Mouse (Mus musculus) thymus, postnatal 25 days (tissue): ENCODE measurements around the gene Rac2.

Source experiments
- DNase-seq: peaks from one replicate; pipeline ENCODE4 v3.0.0; 2022

Rac2 gene

GRCm38 (mm10) chr15:78518221-78518620 lies 54.4 kb downstream of the Rac2 start:
- DNase-seq, result peak; percentile 65

DNA sequence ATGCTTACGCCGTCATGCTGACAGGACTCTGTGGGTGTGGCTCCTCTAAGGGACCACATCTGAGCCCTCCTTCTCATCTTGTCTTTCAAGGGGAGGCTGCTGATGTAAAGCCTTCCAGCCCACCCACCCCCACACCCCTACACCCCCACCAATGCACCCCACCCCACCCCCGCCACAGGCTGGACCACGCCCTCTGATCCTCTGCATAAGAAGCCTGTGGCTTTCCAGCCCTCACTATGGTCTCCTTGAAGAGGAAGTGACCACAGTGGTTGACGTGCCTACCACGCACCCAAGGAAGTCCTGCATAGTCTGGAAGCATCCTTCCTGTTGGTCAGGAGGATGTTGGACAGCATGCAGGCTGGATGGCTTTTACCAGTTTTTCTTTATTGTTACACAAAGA lies 56.8 kb downstream of the Rac2 start:
- no peak for DNase-seq

GRCm38 (mm10) chr15:78514393-78515146 lies 58.0 kb downstream of the Rac2 start:
- DNase-seq, result peak; percentile 77

DNA sequence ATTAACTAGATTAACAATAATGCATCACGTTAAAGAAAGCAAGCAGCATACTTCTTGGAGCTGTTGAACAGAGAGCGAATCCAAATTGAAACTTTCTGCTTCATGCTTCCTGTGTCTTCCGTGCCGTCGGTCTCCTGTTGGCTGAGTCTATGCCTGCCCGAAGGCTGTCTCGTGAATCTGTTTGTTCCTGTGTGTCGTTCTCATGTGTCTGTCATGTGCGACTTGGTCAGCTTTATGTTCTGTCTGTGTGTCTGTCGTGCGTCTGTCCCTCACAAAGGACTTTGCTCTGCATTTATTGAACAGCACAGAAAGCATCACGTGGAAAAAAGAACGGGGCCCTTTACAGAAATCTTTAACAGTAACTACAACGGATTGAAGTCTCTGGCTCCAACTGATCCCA lies 59.6 kb downstream of the Rac2 start:
- DNase-seq, result no peak

GRCm38 (mm10) chr15:78511951-78512350 lies 60.6 kb downstream of the Rac2 start:
- no peak for DNase-seq

DNA sequence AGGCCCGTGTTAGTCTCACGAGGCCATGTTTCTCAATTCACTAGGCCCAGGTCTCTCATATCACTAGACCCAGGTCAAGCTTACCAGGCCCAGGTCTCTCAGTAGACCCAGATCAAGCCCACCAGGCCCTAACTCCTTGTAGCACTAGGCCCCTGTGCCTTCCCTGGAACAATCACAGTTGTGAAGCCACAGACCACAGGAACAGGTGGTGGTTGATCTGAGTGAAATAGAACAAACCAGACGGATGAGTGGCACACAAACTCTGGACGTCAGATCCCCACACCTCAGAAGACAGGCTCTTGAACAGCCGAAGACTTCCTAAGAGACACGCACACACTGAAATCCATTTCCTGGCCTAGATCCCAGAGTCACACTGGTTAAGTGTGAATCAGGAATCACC lies 61.8 kb downstream of the Rac2 start:
- DNase-seq, result no peak

DNA sequence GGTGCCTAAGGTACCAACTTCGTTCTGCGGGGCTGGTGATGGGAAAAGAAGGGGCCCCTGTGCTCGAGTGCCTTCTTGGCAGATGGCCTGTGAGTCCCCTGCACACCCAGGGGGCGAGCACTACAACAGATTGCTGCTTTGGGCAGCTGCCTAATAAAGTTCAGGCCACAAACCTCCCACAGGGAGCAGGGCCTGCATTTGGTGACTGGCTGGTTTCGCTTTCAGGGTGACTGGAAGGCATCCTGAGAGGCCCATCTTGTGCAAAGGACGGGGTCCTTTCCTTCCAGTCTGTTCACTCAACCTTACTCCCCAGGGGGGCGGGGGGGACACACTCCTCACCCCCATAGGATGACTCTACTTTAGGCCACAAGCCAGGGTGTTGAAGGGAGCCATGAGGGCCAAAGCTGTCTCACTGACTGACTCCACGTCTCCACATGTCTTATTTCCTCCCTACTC lies 62.4 kb downstream of the Rac2 start:
- no peak for DNase-seq

- no peak for DNase-seq
Observed at GRCm38 (mm10) chr15:78509297-78509899, 63.2 kb downstream of the Rac2 start.
